Comparison of ENCODE assay signal across 17 mouse cellular contexts in the genomic region with DNA sequence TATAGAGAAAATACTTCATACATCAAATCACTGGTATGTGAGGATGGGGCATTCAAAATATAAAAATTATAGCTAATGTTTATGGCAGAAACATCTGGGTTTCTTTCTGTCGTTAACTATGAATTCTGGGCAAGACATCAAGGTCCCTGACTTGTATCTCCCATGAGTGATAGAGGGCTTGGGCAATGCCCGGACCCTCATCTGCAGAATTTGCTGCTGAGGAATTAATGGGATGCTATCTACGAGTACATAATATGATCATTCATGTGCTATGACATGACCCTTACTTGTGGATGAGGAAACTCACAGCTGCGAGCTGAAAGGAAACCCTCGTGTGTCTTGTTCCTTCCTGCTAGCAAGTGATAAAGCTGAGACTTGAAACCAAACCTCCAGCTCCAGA. TPM values are rescaled to one million over a fixed set of nuclear protein-coding genes. Genes with fewer than 3 reads are reported as not detected.
"Had no signal": no experiment of that assay in that cellular context is flagged by ENCODE, and none has a peak within 500 bp of the region (broad histone marks: within the 10 kb centered on the region; RNA-seq: fewer than 3 reads in every experiment).

No protein-coding gene starts in this region.

- H3K9ac ChIP-seq: neural tube, embryonic 13.5 days; neural tube, embryonic 15.5 days; stomach, embryonic 15.5 days had no signal

- H3K27ac ChIP-seq: neural tube, embryonic 13.5 days; neural tube, embryonic 15.5 days; stomach, embryonic 15.5 days; stomach, postnatal 0 days had no signal

- H3K4me3 ChIP-seq: neural tube, embryonic 13.5 days; neural tube, embryonic 15.5 days; stomach, embryonic 15.5 days had no signal

- H3K36me3 ChIP-seq: neural tube, embryonic 13.5 days; neural tube, embryonic 15.5 days; stomach, embryonic 15.5 days had no signal

- H3K4me2 ChIP-seq: neural tube, embryonic 13.5 days; neural tube, embryonic 15.5 days; stomach, embryonic 15.5 days had no signal

- H3K27me3 ChIP-seq: neural tube, embryonic 13.5 days; neural tube, embryonic 15.5 days; stomach, embryonic 15.5 days had no signal

- DNase-seq: retina, postnatal 1 day; right cerebral cortex, adult 18-20 months; right cerebral cortex, postnatal 14 days; right cerebral cortex, postnatal 25 days; right cerebral cortex, postnatal 4 days; spleen, adult 18-20 months; thymus, adult 18-20 months; thymus, adult 2 months; thymus, postnatal 14 days; thymus, postnatal 25 days; thymus, postnatal 36 days; thymus, postnatal 4 days had no signal

- H3K9me3 ChIP-seq: neural tube, embryonic 13.5 days; neural tube, embryonic 15.5 days; stomach, embryonic 15.5 days had no signal

- H3K4me1 ChIP-seq: neural tube, embryonic 13.5 days; neural tube, embryonic 15.5 days; stomach, embryonic 15.5 days had no signal

RNA-seq across cellular contexts. Expression of a gene that starts 5.1 kb away (rescaled TPM):
- polyA plus RNA-seq: small intestine, adult 2 months had no signal
